Mouse (Mus musculus): ENCODE measurements at regions not wholly inside any gene's neighbourhood (a gene's known extent, or its start where the extent isn't known, plus 50 kb on each side); places are given as distances from the start of the nearest gene placed in this dataset.

DNA sequence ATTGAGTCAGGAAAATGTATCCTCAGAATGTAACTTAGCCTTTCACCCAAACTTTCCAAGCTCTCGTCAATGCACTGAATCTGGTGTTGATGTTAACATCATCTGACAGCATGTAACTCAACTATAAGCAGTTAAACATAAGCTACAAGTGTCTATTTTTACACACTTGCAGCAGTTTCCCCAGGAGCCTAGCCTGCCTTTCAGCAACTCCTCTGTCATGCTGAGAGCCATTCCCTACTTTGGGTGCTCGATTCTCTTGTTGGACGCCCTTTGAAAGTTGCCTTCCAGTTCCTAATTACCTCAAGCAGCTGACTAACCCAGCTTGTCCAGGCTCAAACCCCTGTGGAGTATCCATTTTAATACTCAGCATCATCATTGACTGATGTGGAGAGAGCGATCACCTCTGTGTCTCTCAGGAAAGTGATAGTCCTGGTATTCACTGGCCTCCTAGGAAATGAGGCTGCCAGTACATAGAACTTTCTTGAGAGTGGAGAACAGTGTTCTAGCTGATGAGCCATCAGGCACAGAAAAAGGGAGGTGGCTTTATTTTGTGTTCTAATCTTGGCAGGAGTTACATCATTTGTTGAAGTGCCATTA is 396.8 kb upstream of the Acvr2a start:
- TF ChIP-seq CTCF (IDR thresholded peaks at IDR 0.05; ENCODE audit: low read depth) (no peak), EP300 (optimal IDR thresholded peaks at IDR 0.05) (no peak)
